Mouse (Mus musculus) thymus, adult 2 months (tissue): ENCODE results near the gene Krt31. TPM values are rescaled to one million over a fixed set of nuclear protein-coding genes. Genes with fewer than 3 reads are reported as not detected.

Source experiments
- DNase-seq: peaks from one replicate; pipeline ENCODE4 v3.0.0; 2021
- H3K27ac ChIP-seq: fragments of 200-500 bp; 2 replicates; pipeline ENCODE4 v1.5.1; 2012; ENCODE audit warnings: low read length, control low read depth; ENCODE audit not compliant: control insufficient read depth, insufficient read depth
- H3K27me3 ChIP-seq: fragments of 200-500 bp; 2 replicates; pipeline ENCODE4 v1.6.1; 2012; ENCODE audit warnings: mild to moderate bottlenecking, low read length, moderate library complexity, mixed read lengths; ENCODE audit not compliant: control insufficient read depth, insufficient read depth
- H3K36me3 ChIP-seq: fragments of 200-500 bp; 2 replicates; pipeline ENCODE4 v1.6.1; 2012; ENCODE audit warnings: mild to moderate bottlenecking, low read length, moderate library complexity; ENCODE audit not compliant: control insufficient read depth, insufficient read depth
- H3K4me1 ChIP-seq: fragments of 200-500 bp; replicated peaks from 2 replicates; pipeline ENCODE4 v1.6.1; 2012; ENCODE audit warnings: low read length; ENCODE audit not compliant: control insufficient read depth, insufficient read depth
- H3K4me3 ChIP-seq: fragments of 200-500 bp; 2 replicates; pipeline ENCODE4 v1.5.1; 2012; ENCODE audit warnings: mild to moderate bottlenecking, low read length, control low read depth, moderate library complexity; ENCODE audit not compliant: control insufficient read depth, insufficient read depth
- CTCF ChIP-seq: fragments of 200-500 bp; IDR thresholded peaks from 2 replicates; pipeline ENCODE4 v1.5.1; 2012; ENCODE audit warnings: mild to moderate bottlenecking, control low read depth, low read length, moderate library complexity, borderline replicate concordance; ENCODE audit not compliant: control insufficient read depth, poor library complexity, insufficient read depth; ENCODE audit errors: extremely low read depth
- POLR2A ChIP-seq: fragments of 200-500 bp; IDR thresholded peaks from 2 replicates; pipeline ENCODE4 v1.6.1; 2012; ENCODE audit warnings: mild to moderate bottlenecking, low read length, control low read depth, moderate library complexity; ENCODE audit not compliant: control insufficient read depth, poor library complexity, insufficient read depth; ENCODE audit errors: extremely low read depth
- WGBS: fragments of 180-500 bp; shearing (Covaris S2); methylation state at CpG from one replicate; pipeline ENCODE4 v1.1.7; 2018; 5-methylcytosine and 5-hydroxymethylcytosine counted together
- polyA plus RNA-seq: library from polyadenylated mRNA; depleted of rRNA; stranded (reverse); fragments of >200 nt; gene quantifications from 2 replicates; pipeline ENCODE4 v1.2.3, GENCODE M21; 2012

Gene Krt31
- polyA plus RNA-seq, 1 experiment, result 0.23 TPM

DNA sequence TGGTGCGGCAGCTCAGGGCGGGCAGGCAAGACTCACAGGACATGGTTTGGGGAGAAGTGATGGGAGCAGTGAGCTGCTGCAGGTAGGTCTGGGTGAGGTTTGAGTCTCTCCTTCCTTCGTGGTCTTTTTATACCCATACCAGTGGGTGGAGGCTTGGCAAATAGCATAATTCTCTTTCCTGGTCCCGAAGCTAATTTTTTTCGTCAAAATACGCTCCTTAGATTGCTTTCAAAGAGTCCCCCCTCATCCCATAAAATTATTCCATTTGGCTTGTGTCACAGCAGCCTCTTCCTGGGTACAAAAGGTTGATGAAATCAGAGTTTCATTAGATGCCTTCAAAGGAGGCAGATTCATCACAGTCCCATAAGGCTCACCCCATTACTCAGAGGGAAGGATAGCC is 8.9 kb downstream of the Krt31 start, which contains the start of gene Krt34:
TSS of gene Krt34 (minus strand) at position 101 of the 400 bp plus-strand sequence.
- no peak for TF ChIP-seq CTCF
- no peak for TF ChIP-seq POLR2A
- DNase-seq, result no peak
- Histone ChIP-seq H3K27me3 (no peaks in the 10 kb centered on the region), H3K4me3 (no peak within 1 kb of the TSS), H3K27ac (no peak within 1 kb of the TSS), H3K4me1 (no peaks in the 10 kb centered on the region), H3K36me3 (no peaks in the 10 kb centered on the region)
- 92% methylated on average over 6 of the region's 6 CpGs for WGBS

DNA sequence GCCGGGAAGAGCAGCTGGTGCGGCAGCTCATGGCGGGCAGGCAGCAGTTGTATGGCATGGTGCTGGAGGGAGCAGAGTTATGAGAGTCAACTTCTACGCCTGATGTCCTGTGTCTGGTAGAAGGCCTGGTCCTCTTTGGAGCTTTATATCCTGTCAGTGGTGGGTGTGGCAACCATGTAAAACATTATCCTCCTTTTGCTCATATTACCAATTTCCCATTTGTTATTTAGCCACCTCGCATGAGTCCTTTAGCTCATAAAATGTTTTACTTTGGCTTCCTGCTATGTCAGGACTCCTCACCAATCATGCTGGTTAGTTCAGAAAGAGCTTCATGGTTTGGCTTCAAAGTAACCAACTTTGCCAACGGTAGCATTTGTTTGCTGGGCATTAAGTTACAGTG is 20.6 kb downstream of the Krt31 start, which contains the start of gene Krt33b:
TSS of gene Krt33b (minus strand) at position 101 of the 400 bp plus-strand sequence.
- no peak for DNase-seq
- H3K4me1 ChIP-seq, result no peaks in the 10 kb centered on the region
- 88% methylated on average over 6 of the region's 6 CpGs for WGBS
- no peaks in the 10 kb centered on the region for H3K27me3 ChIP-seq
- H3K4me3 ChIP-seq, result no peak within 1 kb of the TSS
- no peaks in the 10 kb centered on the region for H3K36me3 ChIP-seq
- no peak for TF ChIP-seq CTCF
- no peak for TF ChIP-seq POLR2A
- no peak within 1 kb of the TSS for H3K27ac ChIP-seq

DNA sequence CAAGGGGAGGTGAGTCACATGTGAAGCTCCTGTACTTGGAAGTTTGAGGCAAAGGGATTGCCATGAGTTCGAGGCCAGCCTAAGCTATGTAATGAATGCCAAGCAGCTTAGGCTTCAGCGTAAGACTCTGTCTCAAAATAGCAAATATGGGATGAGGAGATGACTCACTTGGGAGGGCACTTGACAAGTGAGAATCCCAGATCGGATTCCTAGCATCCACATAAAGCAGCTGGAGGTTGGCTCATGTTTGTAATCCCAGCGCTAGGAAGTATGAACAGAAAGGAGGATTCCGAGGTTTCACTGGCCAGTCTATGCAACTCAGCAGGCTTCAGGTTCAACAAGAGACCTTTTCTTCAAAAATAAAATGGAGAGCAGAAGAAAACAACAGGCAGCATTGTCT is 28.9 kb downstream of the Krt31 start:
- no peaks in the 10 kb centered on the region for H3K4me1 ChIP-seq
- TF ChIP-seq CTCF (no peak), POLR2A (no peak)
- no peak overlapping the region for H3K27ac ChIP-seq
- DNase-seq, result no peak
- no peaks in the 10 kb centered on the region for H3K27me3 ChIP-seq
- 90% methylated on average over 5 of the region's 5 CpGs for WGBS
- H3K36me3 ChIP-seq, result no peaks in the 10 kb centered on the region
- no peak overlapping the region for H3K4me3 ChIP-seq

DNA sequence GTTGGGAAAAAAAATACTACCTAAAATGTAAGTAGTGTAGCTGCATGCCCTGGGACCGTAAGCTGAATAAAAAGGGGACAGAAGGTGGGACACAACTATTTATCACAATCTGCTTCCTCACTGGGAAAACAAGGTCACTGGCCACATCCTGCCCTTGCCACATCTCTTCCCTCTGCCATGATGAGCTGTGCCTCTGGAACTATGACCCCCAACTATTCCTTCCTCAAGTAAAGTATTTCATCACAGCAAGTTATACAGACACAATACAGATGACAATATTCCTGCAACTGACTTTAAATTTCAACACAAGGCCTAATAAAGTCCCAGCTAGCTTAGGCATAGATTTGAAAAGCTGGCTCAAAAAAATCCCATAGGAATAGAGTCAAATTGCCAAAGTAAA is 30.9 kb downstream of the Krt31 start:
- Histone ChIP-seq H3K4me3 (no peak overlapping the region), H3K4me1 (no peaks in the 10 kb centered on the region), H3K36me3 (no peaks in the 10 kb centered on the region), H3K27me3 (no peaks in the 10 kb centered on the region), H3K27ac (no peak overlapping the region)
- WGBS, result 72% methylated on average over 1 of the region's 1 CpGs
- DNase-seq, result no peak
- TF ChIP-seq CTCF (no peak), POLR2A (no peak)

DNA sequence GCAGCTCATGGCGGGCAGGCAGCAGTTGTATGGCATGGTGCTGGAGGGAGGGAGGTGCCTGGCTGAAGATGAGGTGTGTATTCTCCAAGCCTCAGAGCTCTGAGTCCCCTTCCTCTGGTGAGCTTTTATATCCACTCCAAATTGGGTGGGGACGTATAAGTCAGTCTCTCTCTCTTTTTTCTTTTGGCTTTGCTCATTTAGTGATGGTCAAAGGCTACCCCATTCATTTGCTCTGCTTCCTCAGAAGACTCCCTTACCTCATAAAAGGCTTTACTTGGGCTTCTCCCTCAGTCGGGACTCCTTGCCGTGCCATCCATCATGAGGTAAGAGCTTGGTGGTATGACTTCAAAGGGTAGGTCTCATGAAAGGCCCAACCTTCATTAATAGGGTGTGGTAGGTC is 34.2 kb downstream of the Krt31 start, which contains the start of gene Krt33a:
TSS of gene Krt33a (minus strand) at position 101 of the 400 bp plus-strand sequence.
- Histone ChIP-seq H3K27me3 (no peaks in the 10 kb centered on the region), H3K27ac (no peak within 1 kb of the TSS)
- 86% methylated on average over 4 of the region's 4 CpGs for WGBS

DNA sequence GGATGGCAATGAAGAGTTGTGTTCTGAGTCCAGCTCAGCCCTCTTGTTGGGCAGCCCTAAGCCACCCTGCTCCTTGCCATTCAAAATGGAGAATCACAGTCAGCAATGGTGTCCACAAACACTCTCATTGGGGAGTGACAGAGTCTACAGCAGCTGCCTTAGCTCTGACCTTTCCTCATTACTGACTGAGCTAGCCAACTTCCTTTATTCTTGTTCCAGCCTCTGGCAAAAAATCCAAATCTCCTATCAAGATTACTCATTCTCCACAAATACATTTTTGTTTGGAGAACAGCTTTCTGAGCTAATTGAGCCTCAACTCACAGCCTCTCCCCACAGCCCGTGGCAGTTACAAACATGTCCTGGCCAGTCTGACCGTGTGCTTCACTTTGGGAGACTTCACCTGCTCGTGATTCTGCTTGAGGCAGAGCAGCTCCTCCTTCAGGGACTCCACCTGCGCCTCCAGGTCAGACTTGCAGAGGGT is 36.6 kb downstream of the Krt31 start:
- no peaks in the 10 kb centered on the region for H3K4me1 ChIP-seq
- TF ChIP-seq POLR2A, result no peak
- no peak for TF ChIP-seq CTCF
- H3K36me3 ChIP-seq, result no peaks in the 10 kb centered on the region
- no peak overlapping the region for H3K4me3 ChIP-seq
- 77% methylated on average over 4 of the region's 4 CpGs for WGBS
- H3K27ac ChIP-seq, result no peak overlapping the region
- DNase-seq, result no peak
- H3K27me3 ChIP-seq, result no peaks in the 10 kb centered on the region

More for the DNA sequence above, 34.2 kb downstream of the Krt31 start, which contains the start of gene Krt33a:
- H3K36me3 ChIP-seq, result no peaks in the 10 kb centered on the region
- no peaks in the 10 kb centered on the region for H3K4me1 ChIP-seq
- no peak within 1 kb of the TSS for H3K4me3 ChIP-seq
- DNase-seq, result no peak
- TF ChIP-seq CTCF, result no peak
- no peak for TF ChIP-seq POLR2A

DNA sequence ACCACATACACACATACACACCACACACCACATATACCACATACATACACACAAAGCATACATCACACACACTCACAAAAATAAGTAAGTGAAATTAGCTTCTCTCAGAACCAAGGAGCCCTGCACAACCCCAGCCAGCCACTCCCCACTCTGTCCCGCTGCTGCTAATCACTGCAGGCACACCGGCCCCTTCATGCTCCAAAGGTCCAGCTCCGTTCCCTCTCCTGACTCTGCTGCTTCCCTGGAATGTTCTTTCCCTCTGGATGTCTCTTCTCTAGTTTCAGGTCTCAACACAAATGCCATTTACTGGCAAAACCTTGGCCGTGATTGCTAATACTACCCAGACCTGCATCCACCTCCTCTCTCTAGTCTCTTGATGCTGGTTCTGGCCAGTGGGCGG is 39.7 kb downstream of the Krt31 start:
- Histone ChIP-seq H3K4me3 (no peak overlapping the region), H3K36me3 (no peaks in the 10 kb centered on the region), H3K27me3 (no peaks in the 10 kb centered on the region), H3K27ac (no peak overlapping the region), H3K4me1 (no peaks in the 10 kb centered on the region)
- WGBS, result 88% methylated on average over 5 of the region's 5 CpGs
- no peak for DNase-seq
- TF ChIP-seq POLR2A (no peak), CTCF (no peak)
